Mouse (Mus musculus): Measurements from ENCODE around the gene Tprgl.
A peak's percentile ranks its signal among the peaks of the same experiment; 100 is the strongest.

- 0 out of 2 replicates have a peak, but pooled peaks have one; percentile 33 for TF ChIP-seq TBP (conservative IDR thresholded peaks at IDR 0.05; ENCODE audit: low read depth, low read length)
- peak; percentile 45; the same call in 1 of the 2 replicates for TF ChIP-seq TCF12 (IDR thresholded peaks at IDR 0.05; ENCODE audit: low read depth, low read length)
These were observed 50.6 kb downstream of the Tprgl start for GRCm38 (mm10) chr4:154109850-154110243.
